Mouse (Mus musculus): ENCODE results near the gene Vmn1r14. TPM values are rescaled to one million over a fixed set of nuclear protein-coding genes. Genes with fewer than 3 reads are reported as not detected.
A peak's percentile ranks its signal among the peaks of the same experiment; 100 is the strongest.
"Not testable (repeated sequence)": the region's sequence is repeated elsewhere in the genome, so short reads cannot be mapped to it uniquely, and the experiment has no call there.

Vmn1r14 gene
- polyA plus RNA-seq (2017; shearing (Covaris generic)) = not detected

DNA sequence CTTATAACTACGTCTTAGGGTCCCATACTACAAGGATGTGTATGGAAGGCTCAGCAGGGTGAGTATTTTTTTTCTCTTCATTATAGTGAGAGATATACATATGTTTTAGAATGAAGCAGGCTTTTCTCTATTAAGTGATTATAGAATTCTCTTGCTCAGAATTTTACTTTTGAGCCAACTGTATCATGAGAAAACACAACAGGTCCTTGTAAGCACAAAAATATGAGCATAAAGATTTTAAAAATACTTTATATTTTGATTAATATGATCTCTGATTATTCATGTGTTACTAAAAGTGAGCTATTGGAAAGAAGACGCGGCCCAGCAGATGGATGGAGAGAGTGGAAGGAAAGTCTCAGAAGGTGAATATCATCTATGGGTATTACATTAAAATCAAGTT, at the start of gene Vmn1r14:
TSS of gene Vmn1r14 (plus strand) at position 301 of the 400 bp plus-strand sequence.
- no peak for ATAC-seq

DNA sequence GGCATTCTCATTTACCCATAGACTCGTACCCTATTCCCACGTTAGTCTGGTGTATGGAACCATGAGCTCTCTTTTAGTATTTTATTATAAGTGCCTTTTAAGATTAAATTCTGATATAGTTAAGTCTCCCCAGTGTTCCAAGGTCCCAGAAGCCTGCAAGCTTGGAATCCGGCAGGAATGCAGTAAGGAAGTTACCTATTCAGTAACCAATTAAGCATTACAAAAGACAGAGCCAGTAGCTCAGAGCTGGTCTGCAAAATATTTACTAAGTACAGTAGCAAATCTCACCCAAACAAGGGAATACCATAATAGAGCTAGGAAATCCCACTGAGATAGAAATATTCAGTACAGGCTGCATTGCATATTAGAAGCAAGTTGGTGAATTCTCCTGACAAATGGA, 41.5 kb upstream of the Vmn1r14 start:
- not testable (repeated sequence) for ATAC-seq

DNA sequence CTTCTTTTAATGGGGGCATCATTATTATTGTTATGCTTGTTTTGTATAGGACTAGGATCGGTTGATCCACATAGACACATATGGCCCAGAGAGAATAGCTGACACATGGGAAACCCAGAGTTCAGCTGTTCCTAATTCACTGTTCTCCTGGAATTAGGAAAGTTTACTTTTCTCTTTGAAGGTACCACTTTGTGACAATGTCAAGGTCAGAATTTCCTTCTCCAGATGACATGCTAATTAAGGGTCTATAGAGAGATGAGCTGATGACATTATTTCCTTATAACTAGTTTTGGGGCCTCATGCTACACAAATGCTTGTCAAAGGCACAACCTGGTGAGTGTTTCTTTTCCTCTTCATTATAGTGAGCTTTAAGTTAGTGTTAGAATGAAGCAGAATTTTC, 28.5 kb upstream of the Vmn1r14 start, which contains the start of gene Vmn1r13:
TSS of gene Vmn1r13 (plus strand) at position 301 of the 400 bp plus-strand sequence.
- ATAC-seq = not testable (repeated sequence)

DNA sequence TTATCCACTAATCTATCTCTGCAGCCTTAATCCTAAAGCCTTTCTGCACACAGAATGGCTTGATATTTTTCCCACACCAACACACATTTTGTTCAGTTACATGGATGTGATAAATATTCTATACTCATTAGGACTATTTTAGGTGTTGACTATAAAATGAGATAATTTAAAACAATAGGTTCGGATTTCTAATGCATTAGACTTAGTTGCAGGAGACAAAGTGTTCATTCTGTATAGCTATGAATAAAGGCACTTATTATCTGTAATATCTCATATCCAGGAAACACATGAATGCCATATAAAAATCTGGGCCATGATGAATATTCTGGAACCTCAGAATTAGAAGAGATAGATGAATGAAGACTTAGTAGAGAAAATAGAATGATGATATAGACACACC, 26.2 kb downstream of the Vmn1r14 start, which contains the start of gene Vmn1r15:
TSS of gene Vmn1r15 (plus strand) at position 301 of the 400 bp plus-strand sequence.
- no peak for ATAC-seq

DNA sequence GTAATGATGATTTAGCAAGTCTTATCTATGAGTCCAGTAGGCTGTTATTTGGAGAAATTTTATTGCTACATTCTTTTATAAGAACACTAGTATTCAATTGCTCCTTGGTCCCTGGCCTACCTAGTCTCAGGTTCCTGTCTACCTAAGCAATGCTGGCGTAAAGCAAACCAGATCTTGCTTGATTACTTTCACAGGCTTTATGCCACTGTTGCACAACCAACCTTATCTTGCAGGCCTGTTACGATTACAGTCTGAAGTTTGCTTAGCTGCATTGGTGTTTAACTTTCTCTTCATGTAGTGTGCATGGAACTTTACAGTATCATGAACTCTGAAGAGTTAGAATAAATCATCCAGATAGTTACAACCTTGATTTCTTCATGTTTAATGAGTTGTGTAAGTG, 29.5 kb downstream of the Vmn1r14 start:
- ATAC-seq = no peak

DNA sequence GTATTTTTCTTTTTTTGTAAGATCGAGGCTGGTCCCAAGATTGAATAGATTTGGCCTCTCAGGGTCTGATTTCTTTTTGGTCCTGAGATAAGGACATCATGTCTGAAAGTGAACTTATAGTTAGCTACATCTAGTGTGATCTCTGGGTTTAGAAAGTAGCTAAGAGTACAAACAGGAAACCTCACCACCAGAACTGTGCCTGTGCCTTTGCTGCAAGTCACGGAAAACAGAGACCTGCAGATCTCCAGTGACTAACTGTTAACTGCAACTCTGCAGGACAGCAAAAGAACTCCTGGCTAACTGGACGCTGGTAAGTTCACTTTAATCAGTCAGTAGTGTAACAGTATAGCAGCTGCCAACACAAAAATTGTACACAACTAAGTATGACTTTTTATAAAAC, 40.4 kb downstream of the Vmn1r14 start:
- peak; percentile 71 for ATAC-seq

DNA sequence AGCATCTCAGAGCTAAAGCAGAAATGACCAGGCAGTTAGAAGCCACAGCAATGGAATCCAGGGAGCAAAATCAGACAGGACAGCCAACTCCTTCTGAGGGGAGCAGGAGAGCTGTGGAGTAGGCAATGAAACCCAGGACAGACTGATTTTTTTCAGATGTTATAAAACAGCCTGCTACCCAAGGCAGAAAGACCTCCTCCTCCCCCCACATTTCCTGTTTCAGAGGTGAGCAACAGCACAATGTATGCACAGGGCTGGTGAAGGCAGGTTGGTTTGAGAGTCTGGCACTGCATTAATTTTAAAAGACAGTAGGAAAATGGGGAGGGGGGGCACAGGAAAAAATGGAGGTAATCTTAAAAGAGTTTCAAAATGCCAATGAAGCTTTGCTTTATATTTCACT, 41.0 kb downstream of the Vmn1r14 start:
- peak; percentile 72 for ATAC-seq

DNA sequence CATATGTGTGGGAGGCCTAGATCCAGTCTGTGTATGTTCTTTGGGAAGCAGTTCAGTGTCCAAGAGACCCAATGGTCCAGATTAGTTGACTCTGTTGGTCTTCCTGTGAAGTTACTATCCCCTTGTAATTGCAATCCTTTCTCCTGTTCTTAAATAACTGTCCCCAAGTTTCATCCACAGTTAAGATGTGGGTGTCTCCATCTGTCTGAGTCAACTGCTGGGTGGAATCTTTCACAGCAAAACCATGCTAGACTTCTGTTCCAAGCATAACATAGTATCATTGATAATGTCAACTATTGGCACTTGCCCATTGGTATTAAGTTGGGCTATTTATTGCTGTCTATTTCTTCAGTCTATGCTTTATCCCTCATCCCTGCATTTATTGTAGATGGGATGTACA, 47.5 kb downstream of the Vmn1r14 start:
- no peak for ATAC-seq

Other genes starting within 250 kb of the Vmn1r14 start
- not detected for gene Vmn1r6, start 234.4 kb upstream of the Vmn1r14 start, polyA plus RNA-seq (2017; shearing (Covaris generic))
- gene Vmn1r7, start 206.4 kb upstream of the Vmn1r14 start, polyA plus RNA-seq (2017; shearing (Covaris generic)) = not detected
- gene Vmn1r8, start 199.4 kb upstream of the Vmn1r14 start, polyA plus RNA-seq (2017; shearing (Covaris generic)) = not detected
- gene Vmn1r9, start 164.9 kb upstream of the Vmn1r14 start, polyA plus RNA-seq (2017; shearing (Covaris generic)) = not detected
- gene Vmn1r10, start 122.2 kb upstream of the Vmn1r14 start, polyA plus RNA-seq (2017; shearing (Covaris generic)) = not detected
- not detected for gene Vmn1r11, start 98.2 kb upstream of the Vmn1r14 start, polyA plus RNA-seq (2017; shearing (Covaris generic))
- not detected for gene Vmn1r12, start 74.8 kb upstream of the Vmn1r14 start, polyA plus RNA-seq (2017; shearing (Covaris generic))
- 1 to 10 TPM in 1 of 2 experiments, not detected in 1; 1.5 TPM for gene Vmn1r13, start 28.4 kb upstream of the Vmn1r14 start, polyA plus RNA-seq (2017; shearing (Covaris generic))
- gene Vmn1r15, start 26.3 kb downstream of the Vmn1r14 start, polyA plus RNA-seq (2017; shearing (Covaris generic)) = not detected
- gene Vmn1r16, start 97.8 kb downstream of the Vmn1r14 start, polyA plus RNA-seq (2017; shearing (Covaris generic)) = not detected
- gene Vmn1r17, start 132.0 kb downstream of the Vmn1r14 start, polyA plus RNA-seq (2017; shearing (Covaris generic)) = not detected
- gene Vmn1r18, start 164.1 kb downstream of the Vmn1r14 start, polyA plus RNA-seq (2017; shearing (Covaris generic)) = not detected
- gene Vmn1r19, start 172.1 kb downstream of the Vmn1r14 start, polyA plus RNA-seq (2017; shearing (Covaris generic)) = not detected
- gene Vmn1r20, start 197.2 kb downstream of the Vmn1r14 start, polyA plus RNA-seq (2017; shearing (Covaris generic)) = not detected